Mouse (Mus musculus) ES-Bruce4 (cell line): Measurements from ENCODE around the gene Vars2. TPM values are rescaled to one million over a fixed set of nuclear protein-coding genes. Genes with fewer than 3 reads are reported as not detected.

Experiments
- H3K27ac ChIP-seq: 2 replicates; pipeline ENCODE4 v1.5.1; 2012; ENCODE audit warnings: low read length, inconsistent platforms; ENCODE audit not compliant: insufficient read depth
- H3K27me3 ChIP-seq: 2 replicates; pipeline ENCODE4 v1.6.1; 2012; ENCODE audit warnings: mild to moderate bottlenecking, low read length, inconsistent platforms; ENCODE audit not compliant: control insufficient read depth, poor library complexity, insufficient read depth, severe bottlenecking
- H3K36me3 ChIP-seq: 2 replicates; pipeline ENCODE4 v1.6.1; 2012; ENCODE audit warnings: inconsistent platforms, mild to moderate bottlenecking, low read length, moderate library complexity; ENCODE audit not compliant: control insufficient read depth, poor library complexity, insufficient read depth, severe bottlenecking
- H3K4me1 ChIP-seq: one replicate; pipeline ENCODE4 v1.8.1; 2011; ENCODE audit warnings: low read length; ENCODE audit not compliant: control insufficient read depth, insufficient read depth
- H3K4me3 ChIP-seq: 2 replicates; pipeline ENCODE4 v1.5.1; 2011; ENCODE audit warnings: low read depth, mild to moderate bottlenecking, low read length
- H3K9ac ChIP-seq: 2 replicates; pipeline ENCODE4 v1.6.1; 2012; ENCODE audit warnings: low read depth, mild to moderate bottlenecking, inconsistent platforms; ENCODE audit not compliant: poor library complexity, severe bottlenecking
- H3K9me3 ChIP-seq: replicated peaks from 2 replicates; pipeline ENCODE4 v1.6.1; 2012; ENCODE audit warnings: mild to moderate bottlenecking, low read length, inconsistent platforms; ENCODE audit not compliant: control insufficient read depth, poor library complexity, insufficient read depth, severe bottlenecking
- CTCF ChIP-seq: IDR thresholded peaks from one replicate; pipeline ENCODE4 v1.8.1; 2011; ENCODE audit warnings: low read depth, low read length
- EP300 ChIP-seq: IDR thresholded peaks from 2 replicates; pipeline ENCODE4 v1.6.1; 2011; ENCODE audit warnings: low read depth, low read length; ENCODE audit not compliant: insufficient read depth
- POLR2A ChIP-seq: IDR thresholded peaks from one replicate; pipeline ENCODE4 v1.8.1; 2011; ENCODE audit warnings: low read length; ENCODE audit not compliant: insufficient read depth
- polyA plus RNA-seq: library from polyadenylated mRNA; stranded (reverse); fragments of >200 nt; gene quantifications from 2 replicates; pipeline ENCODE4 v1.2.4, GENCODE M21; 2011; ENCODE audit warnings: low read depth; ENCODE audit not compliant: missing spikeins, insufficient read depth, insufficient read length

The Vars2 gene
- polyA plus RNA-seq, 1 experiment: 35.2 TPM

DNA sequence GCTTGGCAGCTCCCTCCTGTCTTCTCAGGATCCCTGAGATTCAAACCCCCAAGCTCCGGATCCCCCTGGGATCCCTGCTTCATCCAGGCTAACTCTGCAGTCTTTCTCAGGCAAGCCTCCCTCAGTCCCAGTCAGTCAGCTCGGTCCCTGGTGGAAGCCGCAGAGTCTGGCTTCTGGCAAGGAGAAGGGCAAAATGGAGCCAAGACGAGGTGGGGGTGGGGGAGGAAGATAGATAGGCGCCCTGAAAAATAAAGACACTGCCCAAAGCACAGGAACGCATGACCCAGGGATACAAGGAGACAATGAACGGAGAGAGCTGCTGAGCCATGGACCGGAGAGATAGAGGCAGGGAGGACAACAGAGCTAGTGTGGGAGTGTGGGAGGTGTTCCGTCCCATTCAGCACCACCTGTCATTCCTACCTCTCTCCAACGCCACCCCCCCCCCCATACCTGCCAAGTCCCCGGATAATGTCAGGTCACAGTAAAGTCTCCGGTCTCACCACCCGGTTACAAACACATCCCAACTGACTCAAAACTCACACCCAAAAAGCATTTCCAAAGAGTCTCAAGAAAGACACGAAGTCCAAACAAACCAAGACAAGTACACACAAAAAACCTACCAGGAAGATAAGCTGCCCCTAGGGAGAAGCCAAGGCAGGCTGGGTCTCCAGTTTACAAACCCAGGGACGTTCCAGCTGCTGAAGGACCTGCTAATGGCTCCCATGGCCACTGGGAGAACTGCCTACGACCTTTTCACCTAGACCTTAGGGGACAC is 34.0 kb upstream of the Vars2 start:
- TF ChIP-seq EP300 (no peak), CTCF (no peak), POLR2A (no peak)
- H3K4me3 ChIP-seq: peak overlapping the region; percentile 61
- H3K36me3 ChIP-seq: no peaks in the 10 kb centered on the region
- no peak overlapping the region for H3K27ac ChIP-seq
- no peaks in the 10 kb centered on the region for H3K27me3 ChIP-seq
- H3K9me3 ChIP-seq: no peaks in the 10 kb centered on the region
- H3K9ac ChIP-seq: peak overlapping the region; percentile 71
- H3K4me1 ChIP-seq: peaks cover 1% of the 10 kb centered on the region

DNA sequence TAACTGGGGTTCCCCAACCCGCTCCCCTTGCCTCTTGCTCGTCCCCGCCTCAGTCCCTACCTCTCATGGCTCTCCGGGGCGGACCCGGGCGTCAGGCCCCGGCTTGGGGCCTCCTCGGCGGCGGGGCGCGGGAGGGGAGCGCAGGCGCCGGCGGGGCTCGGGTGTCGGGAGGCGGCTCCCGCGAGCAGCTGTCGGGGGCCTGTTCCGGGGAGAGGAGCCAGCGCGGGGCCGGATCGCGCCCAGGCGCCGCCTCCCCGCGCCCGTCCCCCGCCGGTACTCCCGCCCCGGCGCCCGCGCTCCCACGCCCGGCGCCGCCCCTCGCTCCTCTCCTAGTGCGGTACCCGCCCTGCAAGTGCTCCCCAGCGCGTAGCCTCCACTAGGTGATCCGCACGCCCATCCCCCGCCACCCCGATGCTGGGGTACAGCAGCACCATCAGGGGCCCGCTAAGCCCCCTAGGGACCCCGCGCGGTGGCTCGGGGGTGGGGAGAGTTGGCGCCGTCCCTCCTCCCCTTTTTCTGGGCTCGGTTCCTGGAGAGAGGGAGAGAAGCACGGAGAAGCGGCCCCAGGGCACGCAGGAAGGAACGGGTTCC is 33.1 kb upstream of the Vars2 start:
- Histone ChIP-seq H3K4me3 (peak overlapping the region; percentile 61), H3K36me3 (no peaks in the 10 kb centered on the region), H3K9me3 (no peaks in the 10 kb centered on the region), H3K4me1 (peaks cover 1% of the 10 kb centered on the region), H3K27me3 (no peaks in the 10 kb centered on the region), H3K27ac (no peak overlapping the region), H3K9ac (peak overlapping the region; percentile 71)
- no peak for TF ChIP-seq CTCF

DNA sequence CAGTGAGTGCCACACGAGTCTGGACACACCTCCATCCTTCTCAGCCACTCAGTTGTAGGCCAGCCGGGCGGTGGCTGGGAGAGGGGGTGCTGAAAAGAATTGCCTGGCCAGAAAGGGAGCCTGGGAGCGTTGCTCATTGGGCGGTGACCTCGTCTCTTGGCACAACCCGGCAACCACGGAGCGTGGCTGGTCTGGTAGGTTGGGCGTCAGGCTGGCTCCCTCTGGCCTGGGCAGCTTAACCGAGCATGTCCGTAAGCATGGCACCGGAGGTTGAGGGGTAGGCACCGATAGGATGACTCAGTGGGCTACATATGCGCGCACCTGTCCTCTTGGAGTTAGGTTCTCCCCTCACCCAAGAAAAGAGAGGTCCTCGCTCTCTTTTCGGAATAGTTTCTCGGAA is 32.5 kb upstream of the Vars2 start:
- H3K4me3 ChIP-seq: peak overlapping the region; percentile 61

GRCm38 (mm10) chr17:35698501-35698883 is 31.1 kb upstream of the Vars2 start:
- Histone ChIP-seq H3K27ac (peak overlapping the region; percentile 77), H3K27me3 (no peaks in the 10 kb centered on the region), H3K36me3 (no peaks in the 10 kb centered on the region), H3K9ac (no peak overlapping the region), H3K9me3 (no peaks in the 10 kb centered on the region), H3K4me3 (peak overlapping the region; percentile 9; the same call in 1 of the 2 replicates), H3K4me1 (peaks cover 1% of the 10 kb centered on the region)
- TF ChIP-seq EP300: no peak
- no peak for TF ChIP-seq CTCF
- no peak for TF ChIP-seq POLR2A

More for the DNA sequence above, 32.5 kb upstream of the Vars2 start:
- H3K9me3 ChIP-seq: no peaks in the 10 kb centered on the region
- H3K4me1 ChIP-seq: peaks cover 1% of the 10 kb centered on the region
- TF ChIP-seq POLR2A (no peak), CTCF (no peak), EP300 (no peak)
- H3K27ac ChIP-seq: no peak overlapping the region
- H3K9ac ChIP-seq: peak overlapping the region; percentile 71
- no peaks in the 10 kb centered on the region for H3K36me3 ChIP-seq
- no peaks in the 10 kb centered on the region for H3K27me3 ChIP-seq

DNA sequence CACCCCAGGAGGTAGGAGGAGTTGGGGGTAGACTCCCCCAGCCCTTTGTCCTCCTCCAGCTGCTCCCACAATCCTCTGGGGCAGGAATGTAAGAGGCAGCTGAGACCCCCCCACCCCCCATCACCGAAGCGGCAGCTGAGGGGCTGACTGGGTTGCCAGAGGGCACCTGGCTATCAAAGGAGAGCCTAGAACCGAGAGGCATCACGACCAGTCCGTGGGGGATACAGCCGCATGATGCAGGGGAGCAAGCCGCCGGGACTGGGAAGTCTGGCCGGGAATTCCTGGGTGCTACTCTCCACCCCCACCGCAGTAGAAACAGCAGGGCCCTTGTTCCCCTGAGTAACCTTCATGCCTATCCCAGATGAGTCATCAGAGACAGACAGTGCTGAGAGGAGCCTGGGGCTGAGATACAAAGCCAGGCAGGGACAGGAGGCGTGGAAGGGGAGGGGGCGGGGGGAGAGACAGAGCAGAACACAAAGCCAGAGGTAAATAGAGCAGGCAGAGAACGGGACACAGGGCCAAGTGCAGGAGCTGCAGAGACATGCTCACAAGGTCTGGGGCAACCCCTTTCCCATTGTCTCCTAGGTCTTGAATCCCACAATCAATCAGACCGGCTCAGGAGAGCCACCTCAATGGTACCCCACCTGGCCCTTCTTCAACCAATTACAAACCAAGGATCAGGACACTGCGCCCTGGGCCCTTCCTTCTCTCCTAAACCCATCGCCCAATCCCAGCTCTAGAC is 30.5 kb upstream of the Vars2 start:
- H3K4me1 ChIP-seq: peaks cover 1% of the 10 kb centered on the region
- H3K36me3 ChIP-seq: no peaks in the 10 kb centered on the region
- TF ChIP-seq EP300 (peak; percentile 89), POLR2A (peak; percentile 38), CTCF (no peak)
- H3K9ac ChIP-seq: peak overlapping the region; percentile 6; the same call in 1 of the 2 replicates
- peak overlapping the region; percentile 77 for H3K27ac ChIP-seq
- H3K27me3 ChIP-seq: no peaks in the 10 kb centered on the region
- H3K9me3 ChIP-seq: no peaks in the 10 kb centered on the region
- peak overlapping the region; percentile 57 for H3K4me3 ChIP-seq

DNA sequence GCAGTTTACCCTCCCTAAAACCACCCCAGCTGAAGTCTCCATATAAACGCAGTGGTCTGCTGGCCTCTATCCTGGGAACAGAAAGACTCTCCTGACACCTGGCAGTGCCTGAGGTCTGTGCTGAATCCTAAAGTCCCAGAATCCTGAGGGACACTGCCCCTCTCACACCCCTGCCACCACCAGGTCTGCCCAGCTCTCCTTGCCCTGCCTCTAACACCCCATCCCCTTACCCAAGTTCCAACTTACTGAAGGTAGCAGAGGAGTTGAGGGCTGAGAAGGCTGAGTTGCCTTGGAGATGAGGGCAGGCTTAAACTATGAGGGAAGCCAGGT is 30.0 kb upstream of the Vars2 start:
- H3K27ac ChIP-seq: peak overlapping the region; percentile 77
- peaks cover 1% of the 10 kb centered on the region for H3K4me1 ChIP-seq
- no peaks in the 10 kb centered on the region for H3K9me3 ChIP-seq
- no peak for TF ChIP-seq POLR2A
- no peak for TF ChIP-seq CTCF
- no peak for TF ChIP-seq EP300
- peak overlapping the region; percentile 6; the same call in 1 of the 2 replicates for H3K9ac ChIP-seq
- H3K36me3 ChIP-seq: no peaks in the 10 kb centered on the region
- peak overlapping the region; percentile 57 for H3K4me3 ChIP-seq
- H3K27me3 ChIP-seq: no peaks in the 10 kb centered on the region
